Mouse (Mus musculus) liver, adult 2 months (tissue): ENCODE results near the gene Atp13a4.

Experiments
- CTCF ChIP-seq: fragments of 200-500 bp; IDR thresholded peaks from 2 replicates; pipeline ENCODE4 v1.5.1; 2011; ENCODE audit warnings: low read depth, low read length, control low read depth
- POLR2A ChIP-seq: fragments of 200-500 bp; IDR thresholded peaks from 2 replicates; pipeline ENCODE4 v1.6.1; 2011; ENCODE audit warnings: low read length, control low read depth; ENCODE audit not compliant: insufficient read depth; ENCODE audit errors: extremely low read depth

- TF ChIP-seq CTCF (peak; percentile 63), POLR2A (no peak)
Observed at GRCm38 (mm10) chr16:29451706-29452105, 93.0 kb downstream of the Atp13a4 start.
